Mouse (Mus musculus) thymus, postnatal 14 days (tissue): Measurements from ENCODE around the gene Thada.
"Not testable (repeated sequence)": the region's sequence is repeated elsewhere in the genome, so short reads cannot be mapped to it uniquely, and the experiment has no call there.

Experiments used
- DNase-seq: peaks from one replicate; pipeline ENCODE4 v3.0.0; 2021

Gene Thada

GRCm38 (mm10) chr17:84206239-84206638 lies 259.8 kb downstream of the Thada start:
- DNase-seq: no peak

- DNase-seq: no peak
Observed at GRCm38 (mm10) chr17:84204962-84205361, 261.0 kb downstream of the Thada start.

DNA sequence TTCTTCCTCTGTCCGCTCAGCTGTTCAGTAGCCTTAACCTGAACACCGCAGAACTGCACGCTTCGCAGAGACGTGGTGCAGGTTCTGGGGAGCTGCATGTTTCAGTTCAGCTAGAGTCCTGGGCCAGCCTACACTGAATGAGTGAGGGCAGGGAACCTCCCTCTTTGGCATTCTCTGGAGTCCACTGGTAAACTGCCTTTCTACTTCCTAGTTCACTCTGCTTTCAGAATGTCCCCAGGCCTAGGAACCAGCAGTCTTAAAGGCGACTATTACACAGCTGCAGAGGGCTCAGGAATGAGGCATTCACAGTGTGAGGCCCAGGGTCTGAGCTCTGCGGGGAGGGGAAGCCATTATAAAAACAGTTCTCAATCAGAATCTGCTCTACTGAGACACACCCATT lies 262.7 kb downstream of the Thada start:
- no peak for DNase-seq

- no peak for DNase-seq
Observed at GRCm38 (mm10) chr17:84201183-84201582, 264.8 kb downstream of the Thada start.

GRCm38 (mm10) chr17:84197912-84198344 lies 268.1 kb downstream of the Thada start:
- DNase-seq: no peak

- DNase-seq: no peak
Observed at GRCm38 (mm10) chr17:84196329-84196728, 269.7 kb downstream of the Thada start.

DNA sequence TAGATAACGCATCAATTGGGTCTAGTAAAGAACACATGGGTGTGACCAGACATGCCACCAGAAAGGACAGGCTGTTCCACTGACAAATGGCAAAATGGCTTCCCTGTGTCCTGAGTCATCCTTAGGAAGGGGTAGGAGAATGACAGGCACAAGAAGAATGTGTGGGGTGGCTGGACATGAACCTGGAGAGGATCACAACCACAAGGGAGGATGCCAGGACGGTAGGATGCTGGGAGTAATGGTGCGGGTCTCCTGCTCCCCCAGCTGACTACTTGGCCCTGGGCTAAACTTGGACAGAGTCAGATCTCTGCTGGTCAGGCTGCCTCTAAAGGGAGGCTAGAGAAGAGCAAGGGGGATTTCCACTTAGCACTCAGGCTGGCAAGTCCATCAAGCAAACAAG lies 270.2 kb downstream of the Thada start:
- no peak for DNase-seq

- DNase-seq: no peak
Observed at GRCm38 (mm10) chr17:84195003-84195395, 271.0 kb downstream of the Thada start.

- DNase-seq: no peak
Observed at GRCm38 (mm10) chr17:84194282-84195002, 271.6 kb downstream of the Thada start.

GRCm38 (mm10) chr17:84193411-84193810 lies 272.6 kb downstream of the Thada start:
- DNase-seq: no peak

DNA sequence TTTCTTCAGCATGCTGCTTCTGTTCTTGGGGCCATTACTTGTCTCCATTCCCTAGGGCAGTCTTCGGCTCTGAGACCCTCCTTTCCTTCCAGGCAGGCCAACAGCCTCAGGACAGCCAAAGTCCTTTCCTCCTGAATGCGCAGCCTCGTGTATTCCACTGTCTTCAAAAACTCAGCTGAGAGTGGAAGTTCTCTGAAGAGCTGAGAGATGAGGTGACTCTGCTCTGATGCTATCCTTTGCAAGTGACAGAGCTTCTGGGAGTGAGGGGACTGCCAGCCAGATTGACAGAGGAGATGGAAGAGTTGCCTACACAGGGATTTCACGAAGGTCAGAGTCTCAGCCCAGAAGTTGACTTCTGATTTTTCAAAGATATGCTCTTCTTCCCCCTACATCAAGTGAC lies 274.1 kb downstream of the Thada start:
- no peak for DNase-seq

DNA sequence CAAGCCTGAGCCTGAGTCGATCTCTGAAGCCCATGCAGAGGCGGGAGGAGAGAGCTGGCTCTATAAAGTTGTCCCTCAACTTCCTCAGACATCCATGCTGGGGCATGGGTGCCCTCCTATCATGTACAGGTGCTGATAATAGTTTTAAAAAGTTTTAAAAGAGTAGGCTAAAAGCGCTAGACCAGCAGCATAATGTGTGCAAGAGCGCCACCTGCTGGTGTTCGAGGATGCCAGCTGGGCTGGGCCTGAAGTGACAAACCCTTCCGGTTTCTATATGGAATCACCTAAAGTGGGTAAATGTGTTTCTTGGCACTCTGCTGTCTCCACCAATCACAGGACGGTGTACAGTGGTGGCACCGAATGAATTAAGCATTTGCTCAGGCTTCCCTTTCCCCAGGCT lies 275.1 kb downstream of the Thada start:
- peak; percentile 92 for DNase-seq

GRCm38 (mm10) chr17:84189127-84189854 lies 276.7 kb downstream of the Thada start:
- no peak for DNase-seq

- DNase-seq: peak; percentile 79
Observed at GRCm38 (mm10) chr17:84188374-84188961, 277.5 kb downstream of the Thada start.

GRCm38 (mm10) chr17:84187727-84188373 lies 278.2 kb downstream of the Thada start, which contains the start of gene Zfp36l2:
TSS of gene Zfp36l2 (minus strand) at chr17:84187947.
- DNase-seq: peak; percentile 97

GRCm38 (mm10) chr17:84187264-84187663 lies 278.7 kb downstream of the Thada start:
- DNase-seq: not testable (repeated sequence)

DNA sequence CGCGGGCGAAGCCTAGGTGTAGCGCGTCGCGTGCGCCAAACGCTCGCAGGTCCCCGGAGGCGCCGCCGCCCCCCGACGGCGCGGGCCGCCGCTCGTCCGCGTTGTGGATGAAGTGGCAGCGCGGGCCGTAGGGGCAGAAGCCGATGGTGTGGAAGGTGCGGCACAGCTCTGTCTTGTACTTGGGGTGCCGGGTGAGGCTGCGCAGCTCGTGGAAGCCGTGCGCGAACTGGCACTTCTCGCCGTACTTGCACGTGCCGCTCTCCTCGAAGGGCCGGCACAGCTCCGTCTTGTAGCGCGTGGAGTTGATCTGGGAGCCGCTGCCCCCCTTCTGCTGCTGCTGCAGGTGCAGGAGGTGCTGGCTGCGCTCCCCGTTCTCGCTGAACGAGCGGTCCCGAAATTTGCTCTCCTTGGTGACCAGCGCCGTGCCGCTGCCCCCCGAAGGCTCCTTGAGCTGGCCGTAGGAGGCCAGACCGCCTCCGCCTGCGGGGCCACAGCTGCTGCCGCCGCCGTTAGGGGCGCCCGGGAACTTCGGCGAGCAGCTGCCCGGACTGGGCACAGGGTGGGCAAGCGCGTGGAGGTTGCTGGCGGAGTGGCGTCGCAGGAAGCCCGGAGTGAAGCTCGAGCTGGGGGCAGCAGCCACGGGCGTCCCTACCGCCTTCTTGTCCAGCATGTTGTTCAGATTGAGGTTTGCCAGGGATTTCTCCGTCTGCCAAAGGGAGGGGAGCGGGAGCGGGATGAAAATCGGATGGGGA lies 279.4 kb downstream of the Thada start:
- DNase-seq: peak; percentile 81

GRCm38 (mm10) chr17:84185581-84186450 lies 280.2 kb downstream of the Thada start:
- DNase-seq: peak; percentile 96

- peak; percentile 61 for DNase-seq
Observed at GRCm38 (mm10) chr17:84185011-84185411, 281.0 kb downstream of the Thada start.

DNA sequence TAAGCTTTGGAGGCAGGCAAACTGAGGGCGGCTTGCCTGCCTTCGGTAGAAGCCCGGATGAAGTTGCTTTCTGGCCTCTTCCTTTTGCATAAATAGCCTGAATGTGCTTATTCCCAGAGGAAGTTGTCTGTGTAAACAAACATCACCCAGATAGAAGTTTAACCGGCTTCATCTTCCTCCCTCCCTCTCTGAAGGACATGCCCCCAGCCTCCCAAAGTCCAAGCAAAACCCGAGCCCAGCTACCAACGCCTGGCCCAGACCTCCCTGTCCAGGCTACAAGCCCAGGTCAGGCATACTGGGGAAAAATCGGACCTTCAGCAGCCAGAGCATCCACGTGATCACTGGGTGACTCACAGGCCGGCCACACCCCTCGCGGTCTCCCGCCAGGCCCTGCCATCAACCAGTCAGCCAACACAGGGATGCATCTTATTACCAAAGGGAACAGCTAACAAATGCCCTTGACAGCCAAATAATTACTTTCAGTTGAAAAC lies 282.7 kb downstream of the Thada start:
- DNase-seq: peak; percentile 66
